ENCODE assay signal across 15 mouse cellular contexts in genomic region chr8:6350052-6350451, GRCm38 (mm10).
DNase-seq lines count a peak whose midpoint lies in the region; ATAC-seq and TF ChIP-seq lines count a peak whose summit lies in the region.
"Had no signal": no experiment of that assay in that cellular context is flagged by ENCODE, and none has a peak within 500 bp of the region (broad histone marks: within the 10 kb centered on the region; RNA-seq: fewer than 3 reads in every experiment).

No protein-coding gene starts in this region.

- no peak overlapping the region for H3K4me3 ChIP-seq in intestine, postnatal 0 days (ENCODE audit: low read depth, low read length)
- no peak overlapping the region for H3K4me3 ChIP-seq in intestine, embryonic 16.5 days (ENCODE audit: low read length)
- H3K4me3 ChIP-seq in forebrain, postnatal 0 days (ENCODE audit: low read depth, low read length), result no peak overlapping the region
- no peak overlapping the region for H3K4me3 ChIP-seq in midbrain, embryonic 13.5 days (replicated peaks)
- H3K4me3 ChIP-seq in limb, embryonic 10.5 days, result no peak overlapping the region
- H3K4me3 ChIP-seq: lung, embryonic 15.5 days; stomach, embryonic 15.5 days had no signal

- H3K36me3 ChIP-seq in intestine, postnatal 0 days (ENCODE audit: control insufficient read depth, insufficient read depth), result no peaks in the 10 kb centered on the region
- H3K36me3 ChIP-seq in intestine, embryonic 16.5 days (ENCODE audit: control insufficient read depth, insufficient read depth, low read length), result no peaks in the 10 kb centered on the region
- no peaks in the 10 kb centered on the region for H3K36me3 ChIP-seq in forebrain, postnatal 0 days (ENCODE audit: insufficient read depth)
- no peaks in the 10 kb centered on the region for H3K36me3 ChIP-seq in midbrain, embryonic 13.5 days
- H3K36me3 ChIP-seq in limb, embryonic 10.5 days, result no peaks in the 10 kb centered on the region
- H3K36me3 ChIP-seq: lung, embryonic 15.5 days; stomach, embryonic 15.5 days had no signal

- ATAC-seq in intestine, postnatal 0 days, result no peak
- ATAC-seq in intestine, embryonic 16.5 days, result no peak
- peak; percentile 90 for ATAC-seq in forebrain, postnatal 0 days
- ATAC-seq in midbrain, embryonic 13.5 days, result peak; percentile 76; the same call in 1 of the 2 replicates

- intact Hi-C loops in gastrocnemius, postnatal 14 days (cut with DNase I; ENCODE audit: low total_unique reads), result no loop called here

- no peak overlapping the region for H3K9ac ChIP-seq in intestine, postnatal 0 days (ENCODE audit: low read depth, low read length)
- H3K9ac ChIP-seq in intestine, embryonic 16.5 days (ENCODE audit: low read depth, low read length), result no peak overlapping the region
- no peak overlapping the region for H3K9ac ChIP-seq in forebrain, postnatal 0 days
- H3K9ac ChIP-seq in midbrain, embryonic 13.5 days (replicated peaks), result no peak overlapping the region
- H3K9ac ChIP-seq: lung, embryonic 15.5 days; stomach, embryonic 15.5 days had no signal

- no peaks in the 10 kb centered on the region for H3K27me3 ChIP-seq in intestine, postnatal 0 days (replicated peaks; ENCODE audit: control insufficient read depth, insufficient read depth, low read length)
- no peaks in the 10 kb centered on the region for H3K27me3 ChIP-seq in intestine, embryonic 16.5 days (replicated peaks; ENCODE audit: control insufficient read depth, insufficient read depth, low read length)
- no peaks in the 10 kb centered on the region for H3K27me3 ChIP-seq in forebrain, postnatal 0 days (ENCODE audit: insufficient read depth, low read length)
- H3K27me3 ChIP-seq in midbrain, embryonic 13.5 days, result no peaks in the 10 kb centered on the region
- no peaks in the 10 kb centered on the region for H3K27me3 ChIP-seq in limb, embryonic 10.5 days (ENCODE audit: low read depth, poor library complexity, severe bottlenecking)
- H3K27me3 ChIP-seq: lung, embryonic 15.5 days; stomach, embryonic 15.5 days had no signal

- DNase-seq in brain, adult 2 months (ENCODE audit: low read depth, low spot score), result peak; percentile 31
- peak; percentile 62 for DNase-seq in forebrain, postnatal 0 days
- no peak for DNase-seq in limb, embryonic 10.5 days (ENCODE audit: low spot score)
- no peak for DNase-seq in gastrocnemius, postnatal 14 days
- no peak for DNase-seq in urinary bladder, postnatal 4 days (ENCODE audit: low spot score in 2 of 2)
- DNase-seq: heart, postnatal 14 days; kidney, adult 18-20 months; liver; right cerebral cortex, postnatal 25 days; thymus, postnatal 36 days had no signal

- H3K4me1 ChIP-seq in intestine, postnatal 0 days (replicated peaks; ENCODE audit: control insufficient read depth, insufficient read depth, low read length), result no peaks in the 10 kb centered on the region
- H3K4me1 ChIP-seq in intestine, embryonic 16.5 days (ENCODE audit: control insufficient read depth, insufficient read depth, low read length), result no peaks in the 10 kb centered on the region
- H3K4me1 ChIP-seq in forebrain, postnatal 0 days (ENCODE audit: insufficient read depth), result no peaks in the 10 kb centered on the region
- H3K4me1 ChIP-seq in midbrain, embryonic 13.5 days (replicated peaks), result 0 out of 2 replicates have a peak, but pooled peaks cover 2% of the 10 kb centered on the region
- H3K4me1 ChIP-seq in limb, embryonic 10.5 days, result no peaks in the 10 kb centered on the region
- H3K4me1 ChIP-seq: lung, embryonic 15.5 days; stomach, embryonic 15.5 days had no signal

- no peak overlapping the region for H3K27ac ChIP-seq in intestine, postnatal 0 days (ENCODE audit: low read depth, low read length)
- H3K27ac ChIP-seq in intestine, embryonic 16.5 days (ENCODE audit: low read length), result no peak overlapping the region
- no peak overlapping the region for H3K27ac ChIP-seq in forebrain, postnatal 0 days (ENCODE audit: low read depth, low read length)
- H3K27ac ChIP-seq in midbrain, embryonic 13.5 days, result no peak overlapping the region
- H3K27ac ChIP-seq in limb, embryonic 10.5 days, result no peak overlapping the region
- H3K27ac ChIP-seq: lung, embryonic 15.5 days; stomach, embryonic 15.5 days had no signal

- H3K4me2 ChIP-seq in intestine, postnatal 0 days (replicated peaks; ENCODE audit: low read depth), result no peak overlapping the region
- H3K4me2 ChIP-seq in intestine, embryonic 16.5 days (ENCODE audit: low read depth, low read length), result no peak overlapping the region
- H3K4me2 ChIP-seq in forebrain, postnatal 0 days (ENCODE audit: low read depth), result no peak overlapping the region
- H3K4me2 ChIP-seq in midbrain, embryonic 13.5 days (replicated peaks), result no peak overlapping the region
- H3K4me2 ChIP-seq: lung, embryonic 15.5 days; stomach, embryonic 15.5 days had no signal

- WGBS in intestine, postnatal 0 days, result 72% methylated on average over 1 of the region's 1 CpGs
- WGBS in intestine, embryonic 16.5 days, result 75% methylated on average over 1 of the region's 1 CpGs
- 30% methylated on average over 1 of the region's 1 CpGs for WGBS in forebrain, postnatal 0 days
- WGBS in midbrain, embryonic 13.5 days, result 85% methylated on average over 1 of the region's 1 CpGs
- 91% methylated on average over 1 of the region's 1 CpGs for WGBS in limb, embryonic 10.5 days

- TF ChIP-seq CTCF in intestine, postnatal 0 days (IDR thresholded peaks at IDR 0.05; ENCODE audit: low read depth), result peak; percentile 32
- peak; percentile 63 for TF ChIP-seq CTCF in forebrain, postnatal 0 days (IDR thresholded peaks at IDR 0.05; ENCODE audit: low read depth)

- no peaks in the 10 kb centered on the region for H3K9me3 ChIP-seq in intestine, postnatal 0 days (ENCODE audit: control insufficient read depth)
- H3K9me3 ChIP-seq in intestine, embryonic 16.5 days (ENCODE audit: control insufficient read depth, low read length), result no peaks in the 10 kb centered on the region
- no peaks in the 10 kb centered on the region for H3K9me3 ChIP-seq in forebrain, postnatal 0 days (ENCODE audit: low read length)
- H3K9me3 ChIP-seq in midbrain, embryonic 13.5 days, result no peaks in the 10 kb centered on the region
- H3K9me3 ChIP-seq in limb, embryonic 10.5 days (replicated peaks), result no peaks in the 10 kb centered on the region
- H3K9me3 ChIP-seq: lung, embryonic 15.5 days; stomach, embryonic 15.5 days had no signal

Comparison
In these comparisons a context has a peak if more than half of its experiments do, and no peak if none do; other contexts are left out.
1. ATAC-seq: peak in forebrain, postnatal 0 days (single experiment) and midbrain, embryonic 13.5 days (single experiment); none in intestine, postnatal 0 days (single experiment) and intestine, embryonic 16.5 days (single experiment).
2. DNase-seq: peak in brain, adult 2 months (single experiment) and forebrain, postnatal 0 days (single experiment); none in limb, embryonic 10.5 days (single experiment), gastrocnemius, postnatal 14 days (single experiment) and urinary bladder, postnatal 4 days (0 of 2).